Mouse (Mus musculus): Measurements from ENCODE around the gene Msln.

GRCm38 (mm10) chr17:25725264-25725663, 28.9 kb downstream of the Msln start:
- TF ChIP-seq E2F4 (IDR thresholded peaks at IDR 0.05; ENCODE audit: borderline replicate concordance, low read depth, low read length) (no peak), POLR2A (IDR thresholded peaks at IDR 0.05; ENCODE audit: control insufficient read depth in 1 of 2, insufficient read depth in 1 of 2, low read depth in 1 of 2, low read length in 2 of 2, poor library complexity in 1 of 2) (no peak), MYB (IDR thresholded peaks at IDR 0.05; ENCODE audit: low read depth, low read length) (no peak), EP300 (IDR thresholded peaks at IDR 0.05; ENCODE audit: low read depth in 1 of 2, low read length in 2 of 2) (no peak), CTCF (IDR thresholded peaks at IDR 0.05 in 2 of 3, conservative IDR thresholded peaks at IDR 0.05 in 1 of 3; ENCODE audit: control insufficient read depth in 1 of 3, insufficient read depth in 1 of 3, low read depth in 2 of 3, low read length in 3 of 3, poor library complexity in 1 of 3, severe bottlenecking in 1 of 3) (no peak), NRF1 (IDR thresholded peaks at IDR 0.05; ENCODE audit: insufficient read depth, low read depth, low read length, poor library complexity, severe bottlenecking) (no peak), MAX (IDR thresholded peaks at IDR 0.05; ENCODE audit: low read length) (no peak)
